Mouse (Mus musculus) adrenal gland, adult (tissue): ENCODE results near the gene Kcnj9.
A peak's percentile ranks its signal among the peaks of the same experiment; 100 is the strongest.

Experiments
- DNase-seq, 2 experiments: peaks; one replicate each; pipeline ENCODE4 v3.0.0; 2022 to 2023; ENCODE audit warnings: low spot score in 1 of 2; ENCODE audit not compliant: inconsistent age in 2 of 2

The Kcnj9 gene

GRCm38 (mm10) chr1:172329131-172329530 is at the start of gene Kcnj9:
TSS of gene Kcnj9 (minus strand) at chr1:172329318.
- no peak for DNase-seq

GRCm38 (mm10) chr1:172376758-172377458 is 47.8 kb upstream of the Kcnj9 start:
- DNase-seq, result no peak

GRCm38 (mm10) chr1:172376198-172376667 is 47.1 kb upstream of the Kcnj9 start, which contains the start of gene Pigm:
TSS of gene Pigm (plus strand) at chr1:172376546.
- peak; percentile 99 for DNase-seq

GRCm38 (mm10) chr1:172368768-172369418 is 39.8 kb upstream of the Kcnj9 start:
- peak in 1 of 2 experiments; percentile 71 for DNase-seq

GRCm38 (mm10) chr1:172364684-172365083 is 35.6 kb upstream of the Kcnj9 start:
- peak; percentile 58 to 88 for DNase-seq

GRCm38 (mm10) chr1:172358341-172358740 is 29.2 kb upstream of the Kcnj9 start:
- no peak for DNase-seq

GRCm38 (mm10) chr1:172357550-172357949 is 28.4 kb upstream of the Kcnj9 start:
- peak; percentile 61 to 89 for DNase-seq

- no peak for DNase-seq
These were observed 26.2 kb upstream of the Kcnj9 start for GRCm38 (mm10) chr1:172355336-172355735.

GRCm38 (mm10) chr1:172352453-172352852 is 23.3 kb upstream of the Kcnj9 start:
- no peak for DNase-seq

GRCm38 (mm10) chr1:172352001-172352400 is 22.9 kb upstream of the Kcnj9 start:
- peak; percentile 42 to 80 for DNase-seq

- peak in 1 of 2 experiments; percentile 28 for DNase-seq
These were observed 21.0 kb upstream of the Kcnj9 start for GRCm38 (mm10) chr1:172349916-172350812.

- no peak for DNase-seq
These were observed 20.4 kb upstream of the Kcnj9 start for GRCm38 (mm10) chr1:172349504-172349903.

GRCm38 (mm10) chr1:172347382-172347781 is 18.3 kb upstream of the Kcnj9 start:
- DNase-seq, result peak in 1 of 2 experiments; percentile 32

- DNase-seq, result peak in 1 of 2 experiments; percentile 30
These were observed 17.6 kb upstream of the Kcnj9 start for GRCm38 (mm10) chr1:172346707-172347106.

GRCm38 (mm10) chr1:172344820-172345219 is 15.7 kb upstream of the Kcnj9 start:
- no peak for DNase-seq

- DNase-seq, result no peak
These were observed 14.8 kb upstream of the Kcnj9 start for GRCm38 (mm10) chr1:172343914-172344313.

GRCm38 (mm10) chr1:172342729-172343128 is 13.6 kb upstream of the Kcnj9 start:
- DNase-seq, result no peak

GRCm38 (mm10) chr1:172341386-172341785 is 12.3 kb upstream of the Kcnj9 start:
- no peak for DNase-seq

- peak; percentile 77 to 90 for DNase-seq
These were observed 11.7 kb upstream of the Kcnj9 start, which contains the start of gene Kcnj10 for GRCm38 (mm10) chr1:172340729-172341321. TSS of gene Kcnj10 (plus strand) at chr1:172341210.

- no peak for DNase-seq
These were observed 8.5 kb upstream of the Kcnj9 start for GRCm38 (mm10) chr1:172337411-172338185.
